Mouse (Mus musculus): ENCODE data around the gene Slc17a6. TPM values are rescaled to one million over a fixed set of nuclear protein-coding genes. Genes with fewer than 3 reads are reported as not detected.

Slc17a6 gene
- 10 to 100 TPM; 45.2 to 47.6 TPM for total RNA-seq (2021)

GRCm38 (mm10) chr7:51621694-51622145, at the start of gene Slc17a6:
TSS of gene Slc17a6 (plus strand) at chr7:51622006.
- intact Hi-C loops (cut with DNase I) = loop anchor here (5.0 kb wide), 1 partner anchor 131 kb away; no protein-coding TSS in a partner anchor
- DNase-seq (ENCODE audit: extremely low spot score in 1 of 2, low spot score in 2 of 2) = peak; percentile 25 to 69

- intact Hi-C loops (cut with DNase I) = no loop called here
- no peak for DNase-seq (ENCODE audit: extremely low spot score in 1 of 2, low spot score in 2 of 2)
Observed at GRCm38 (mm10) chr7:51600021-51600420, 21.8 kb upstream of the Slc17a6 start.

- intact Hi-C loops (cut with DNase I) = no loop called here
- no peak for DNase-seq (ENCODE audit: extremely low spot score in 1 of 2, low spot score in 2 of 2)
Observed at GRCm38 (mm10) chr7:51603741-51604140, 18.1 kb upstream of the Slc17a6 start.

- intact Hi-C loops (cut with DNase I) = no loop called here
- no peak for DNase-seq (ENCODE audit: extremely low spot score in 1 of 2, low spot score in 2 of 2)
Observed at GRCm38 (mm10) chr7:51614404-51614803, 7.4 kb upstream of the Slc17a6 start.

GRCm38 (mm10) chr7:51617941-51618340, 3.9 kb upstream of the Slc17a6 start:
- intact Hi-C loops (cut with DNase I) = loop anchor here (2.0 to 5.0 kb wide), 2 partner anchors 199 to 354 kb away; no protein-coding TSS in a partner anchor
- no peak for DNase-seq (ENCODE audit: extremely low spot score in 1 of 2, low spot score in 2 of 2)

- no peak for DNase-seq (ENCODE audit: extremely low spot score in 1 of 2, low spot score in 2 of 2)
- intact Hi-C loops (cut with DNase I) = loop anchor here (2.0 to 5.0 kb wide), 2 partner anchors 198 to 354 kb away; no protein-coding TSS in a partner anchor
Observed at GRCm38 (mm10) chr7:51618412-51618811, 3.4 kb upstream of the Slc17a6 start.

GRCm38 (mm10) chr7:51619977-51620376, 1.8 kb upstream of the Slc17a6 start:
- DNase-seq (ENCODE audit: extremely low spot score in 1 of 2, low spot score in 2 of 2) = no peak
- intact Hi-C loops (cut with DNase I) = loop anchor here (2.0 to 5.0 kb wide), 3 partner anchors 132 to 352 kb away; no protein-coding TSS in a partner anchor

GRCm38 (mm10) chr7:51622196-51622595, 390 bp downstream of the Slc17a6 start:
- intact Hi-C loops (cut with DNase I) = loop anchor here (5.0 kb wide), 1 partner anchor 130 kb away; no protein-coding TSS in a partner anchor
- DNase-seq (ENCODE audit: extremely low spot score in 1 of 2, low spot score in 2 of 2) = peak in 1 of 2 experiments; percentile 39

GRCm38 (mm10) chr7:51622666-51623065, 860 bp downstream of the Slc17a6 start:
- intact Hi-C loops (cut with DNase I) = loop anchor here (5.0 kb wide), 1 partner anchor 130 kb away; no protein-coding TSS in a partner anchor
- DNase-seq (ENCODE audit: extremely low spot score in 1 of 2, low spot score in 2 of 2) = no peak

- intact Hi-C loops (cut with DNase I) = loop anchor here (5.0 kb wide), 1 partner anchor 128 kb away; no protein-coding TSS in a partner anchor
- no peak for DNase-seq (ENCODE audit: extremely low spot score in 1 of 2, low spot score in 2 of 2)
Observed at GRCm38 (mm10) chr7:51624336-51624897, 2.6 kb downstream of the Slc17a6 start.

GRCm38 (mm10) chr7:51625161-51625560, 3.4 kb downstream of the Slc17a6 start:
- DNase-seq (ENCODE audit: extremely low spot score in 1 of 2, low spot score in 2 of 2) = peak in 1 of 2 experiments; percentile 34
- intact Hi-C loops (cut with DNase I) = loop anchor here (5.0 kb wide), 1 partner anchor 1713 kb away; the partner anchor contains the start of gene Slc6a5

- intact Hi-C loops (cut with DNase I) = loop anchor here (5.0 kb wide), 1 partner anchor 1713 kb away; the partner anchor contains the start of gene Slc6a5
- DNase-seq (ENCODE audit: extremely low spot score in 1 of 2, low spot score in 2 of 2) = no peak
Observed at GRCm38 (mm10) chr7:51625591-51626255, 3.9 kb downstream of the Slc17a6 start.

GRCm38 (mm10) chr7:51626451-51627000, 4.7 kb downstream of the Slc17a6 start:
- intact Hi-C loops (cut with DNase I) = loop anchor here (5.0 kb wide), 1 partner anchor 1714 kb away; the partner anchor contains the start of gene Slc6a5

GRCm38 (mm10) chr7:51627001-51627631, 5.3 kb downstream of the Slc17a6 start:
- DNase-seq (ENCODE audit: extremely low spot score in 1 of 2, low spot score in 2 of 2) = peak in 1 of 2 experiments; percentile 38
- intact Hi-C loops (cut with DNase I) = loop anchor here (5.0 kb wide), 1 partner anchor 1715 kb away; the partner anchor contains the start of gene Slc6a5

More at GRCm38 (mm10) chr7:51626451-51627000, 4.7 kb downstream of the Slc17a6 start:
- no peak for DNase-seq (ENCODE audit: extremely low spot score in 1 of 2, low spot score in 2 of 2)

GRCm38 (mm10) chr7:51627666-51628065, 5.9 kb downstream of the Slc17a6 start:
- intact Hi-C loops (cut with DNase I) = loop anchor here (5.0 kb wide), 1 partner anchor 1715 kb away; the partner anchor contains the start of gene Slc6a5
- no peak for DNase-seq (ENCODE audit: extremely low spot score in 1 of 2, low spot score in 2 of 2)

- intact Hi-C loops (cut with DNase I) = loop anchor here (5.0 kb wide), 1 partner anchor 1716 kb away; the partner anchor contains the start of gene Slc6a5
- DNase-seq (ENCODE audit: extremely low spot score in 1 of 2, low spot score in 2 of 2) = no peak
Observed at GRCm38 (mm10) chr7:51628349-51628748, 6.5 kb downstream of the Slc17a6 start.

GRCm38 (mm10) chr7:51629206-51629605, 7.4 kb downstream of the Slc17a6 start:
- no peak for DNase-seq (ENCODE audit: extremely low spot score in 1 of 2, low spot score in 2 of 2)
- intact Hi-C loops (cut with DNase I) = loop anchor here (5.0 kb wide), 1 partner anchor 1717 kb away; the partner anchor contains the start of gene Slc6a5

- intact Hi-C loops (cut with DNase I) = no loop called here
- no peak for DNase-seq (ENCODE audit: extremely low spot score in 1 of 2, low spot score in 2 of 2)
Observed at GRCm38 (mm10) chr7:51631171-51631570, 9.4 kb downstream of the Slc17a6 start.
